Mouse (Mus musculus): ENCODE data around the gene Hils1.

GRCm38 (mm10) chr11:94972887-94973286 lies 5.5 kb downstream of the Hils1 start:
- TF ChIP-seq CTCF (IDR thresholded peaks at IDR 0.05; ENCODE audit: extremely low read depth, insufficient read length, insufficient replicate concordance, low read depth, low read length) (no peak), POLR2A (IDR thresholded peaks at IDR 0.05; ENCODE audit: low read depth, low read length) (no peak)

Measured in small intestine, adult 2 months (tissue).